Mouse (Mus musculus) ES-Bruce4 (cell line): Measurements from ENCODE around the gene Dpf3.

Experiments
- CTCF ChIP-seq: IDR thresholded peaks from one replicate; pipeline ENCODE4 v1.8.1; 2011; ENCODE audit warnings: low read depth, low read length
- POLR2A ChIP-seq: IDR thresholded peaks from one replicate; pipeline ENCODE4 v1.8.1; 2011; ENCODE audit warnings: low read length; ENCODE audit not compliant: insufficient read depth

DNA sequence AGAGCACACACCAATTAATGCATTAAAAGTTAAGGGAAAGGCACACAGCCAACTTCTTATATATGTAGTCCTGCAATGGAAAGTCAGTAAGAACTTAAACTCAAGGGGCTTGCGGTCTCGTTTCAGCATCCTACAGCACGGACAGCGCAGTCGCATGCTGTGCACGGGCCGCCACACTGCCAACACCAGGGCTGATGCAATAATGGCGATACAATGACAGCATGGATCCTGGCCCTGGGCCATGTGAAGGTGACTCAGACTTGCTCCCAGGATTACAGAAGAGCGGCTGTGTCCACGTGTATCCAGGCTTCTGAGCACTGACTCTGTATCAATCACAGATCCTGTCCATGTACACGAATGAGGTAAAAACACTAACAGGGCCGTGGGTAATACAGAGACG is 158.6 kb downstream of the Dpf3 start:
- TF ChIP-seq CTCF (no peak), POLR2A (no peak)
